Mouse (Mus musculus) cortical plate, adult 2 months (tissue): ENCODE results near the gene Lrrc2. TPM values are rescaled to one million over a fixed set of nuclear protein-coding genes. Genes with fewer than 3 reads are reported as not detected.

Source experiments
- H3K27ac ChIP-seq: fragments of 200-500 bp; 2 replicates; pipeline ENCODE4 v1.5.1; 2012; ENCODE audit warnings: low read length, control low read depth, inconsistent platforms; ENCODE audit not compliant: insufficient read depth
- H3K4me1 ChIP-seq: fragments of 200-500 bp; 2 replicates; pipeline ENCODE4 v1.6.1; 2011; ENCODE audit warnings: low read length; ENCODE audit not compliant: control insufficient read depth, insufficient read depth
- H3K4me3 ChIP-seq: fragments of 200-500 bp; 2 replicates; pipeline ENCODE4 v1.5.1; 2011; ENCODE audit warnings: mild to moderate bottlenecking, low read length, control low read depth; ENCODE audit not compliant: insufficient read depth
- CTCF ChIP-seq: fragments of 200-500 bp; IDR thresholded peaks from 2 replicates; pipeline ENCODE4 v1.5.1; 2011; ENCODE audit warnings: mild to moderate bottlenecking, control low read depth, low read length; ENCODE audit not compliant: insufficient read depth; ENCODE audit errors: extremely low read depth
- POLR2A ChIP-seq: fragments of 200-500 bp; IDR thresholded peaks from 2 replicates; pipeline ENCODE4 v1.6.1; 2011; ENCODE audit warnings: mild to moderate bottlenecking, low read length, control low read depth; ENCODE audit not compliant: insufficient read depth; ENCODE audit errors: extremely low read depth
- polyA plus RNA-seq: library from polyadenylated mRNA; depleted of rRNA; stranded (reverse); fragments of >200 nt; gene quantifications from 2 replicates; pipeline ENCODE4 v1.2.3, GENCODE M21; 2012; rRNA removed

The Lrrc2 gene
- polyA plus RNA-seq, 1 experiment: 1.3 TPM

- H3K27ac ChIP-seq: no peak overlapping the region
- TF ChIP-seq CTCF (no peak), POLR2A (no peak)
- no peak overlapping the region for H3K4me3 ChIP-seq
- H3K4me1 ChIP-seq: no peaks in the 10 kb centered on the region
Observed at GRCm38 (mm10) chr9:110999056-110999455, 47.7 kb downstream of the Lrrc2 start.

- Histone ChIP-seq H3K4me3 (no peak overlapping the region), H3K4me1 (no peaks in the 10 kb centered on the region), H3K27ac (no peak overlapping the region)
- TF ChIP-seq POLR2A: no peak
- no peak for TF ChIP-seq CTCF
Observed at GRCm38 (mm10) chr9:110999856-111000255, 48.5 kb downstream of the Lrrc2 start.

- TF ChIP-seq CTCF: no peak
- no peak for TF ChIP-seq POLR2A
- Histone ChIP-seq H3K27ac (no peak overlapping the region), H3K4me3 (no peak overlapping the region), H3K4me1 (no peaks in the 10 kb centered on the region)
Observed at GRCm38 (mm10) chr9:111001621-111002020, 50.3 kb downstream of the Lrrc2 start.

DNA sequence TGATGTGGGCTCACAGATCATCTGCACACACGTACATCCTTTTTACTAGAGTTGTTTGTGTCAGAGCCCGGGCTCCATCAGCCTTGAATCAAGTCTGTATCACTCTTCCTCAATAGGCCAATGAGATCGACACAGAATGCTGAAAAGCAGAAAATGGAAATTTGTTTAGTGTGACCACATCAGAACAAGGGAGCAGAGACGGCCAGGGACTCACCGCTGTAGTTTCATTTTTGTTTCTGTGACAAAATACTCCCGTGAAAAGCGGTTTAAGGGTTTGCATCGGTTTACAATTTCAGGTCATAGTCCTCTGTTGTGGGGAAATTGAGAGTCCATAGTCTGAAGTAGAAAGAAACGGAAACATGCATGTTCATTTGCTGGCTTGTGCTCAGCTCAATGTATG, 51.9 kb downstream of the Lrrc2 start:
- TF ChIP-seq CTCF (no peak), POLR2A (no peak)
- Histone ChIP-seq H3K4me3 (no peak overlapping the region), H3K4me1 (no peaks in the 10 kb centered on the region), H3K27ac (no peak overlapping the region)

- Histone ChIP-seq H3K4me1 (no peaks in the 10 kb centered on the region), H3K4me3 (no peak overlapping the region), H3K27ac (no peak overlapping the region)
- TF ChIP-seq CTCF: no peak
- TF ChIP-seq POLR2A: no peak
Observed at GRCm38 (mm10) chr9:111006544-111006943, 55.2 kb downstream of the Lrrc2 start.

DNA sequence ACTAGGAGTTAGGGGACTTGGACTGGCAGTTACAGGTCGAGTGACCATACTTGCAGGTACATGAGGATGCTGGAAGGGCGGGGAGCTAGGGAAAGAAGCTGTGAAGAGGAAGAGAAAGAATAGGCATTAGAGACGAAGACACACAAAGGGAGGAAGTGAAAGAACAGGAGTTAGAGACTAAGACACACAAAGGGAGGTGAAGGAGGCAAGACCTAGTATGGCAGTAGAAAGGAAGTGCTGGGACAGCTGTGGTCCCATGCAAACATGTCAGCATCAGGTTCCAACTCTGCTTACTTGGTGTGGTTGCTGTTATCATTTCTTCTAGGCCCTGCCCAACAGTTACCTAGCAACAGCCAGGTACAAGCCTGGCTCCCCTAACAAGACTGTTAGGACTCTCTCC, 58.4 kb downstream of the Lrrc2 start:
- Histone ChIP-seq H3K4me3 (no peak overlapping the region), H3K27ac (no peak overlapping the region), H3K4me1 (no peaks in the 10 kb centered on the region)
- TF ChIP-seq CTCF (no peak), POLR2A (no peak)

- Histone ChIP-seq H3K27ac (no peak overlapping the region), H3K4me1 (no peaks in the 10 kb centered on the region), H3K4me3 (no peak overlapping the region)
- TF ChIP-seq POLR2A: no peak
- TF ChIP-seq CTCF: no peak
Observed at GRCm38 (mm10) chr9:111011550-111011949, 60.2 kb downstream of the Lrrc2 start.

- Histone ChIP-seq H3K4me1 (no peaks in the 10 kb centered on the region), H3K4me3 (no peak overlapping the region), H3K27ac (no peak overlapping the region)
- TF ChIP-seq POLR2A (no peak), CTCF (no peak)
Observed at GRCm38 (mm10) chr9:111012041-111012440, 60.7 kb downstream of the Lrrc2 start.

GRCm38 (mm10) chr9:111015658-111016057, 64.3 kb downstream of the Lrrc2 start:
- H3K27ac ChIP-seq: no peak overlapping the region
- TF ChIP-seq CTCF (no peak), POLR2A (no peak)
- H3K4me1 ChIP-seq: no peaks in the 10 kb centered on the region
- no peak overlapping the region for H3K4me3 ChIP-seq

DNA sequence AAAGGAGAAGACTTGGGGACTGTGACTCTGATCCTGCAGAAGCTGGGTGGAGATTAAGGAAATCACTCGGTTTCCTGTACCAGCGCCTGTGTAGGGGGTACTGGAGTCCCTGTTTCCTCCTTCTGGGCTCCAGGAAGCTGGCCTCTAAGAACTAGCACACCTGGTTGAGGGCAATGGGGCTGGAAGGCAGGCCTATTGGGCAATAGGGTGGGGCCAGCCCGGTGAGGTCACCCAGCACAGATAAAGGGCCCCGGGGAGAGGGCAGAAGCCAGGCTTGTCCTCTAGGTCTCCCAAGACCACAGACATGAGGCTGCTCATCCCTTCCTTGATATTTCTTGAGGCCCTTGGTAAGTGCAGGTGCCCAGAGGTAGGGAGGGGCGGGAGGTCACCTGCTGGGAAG, 67.7 kb downstream of the Lrrc2 start, which contains the start of gene Ltf:
Gene Ltf (plus strand): TSS at position 250 of the 400 bp plus-strand sequence.
- no peak within 1 kb of the TSS for H3K4me3 ChIP-seq
- no peak within 1 kb of the TSS for H3K27ac ChIP-seq
- no peaks in the 10 kb centered on the region for H3K4me1 ChIP-seq
- TF ChIP-seq CTCF (no peak), POLR2A (no peak)

- no peak overlapping the region for H3K27ac ChIP-seq
- no peak overlapping the region for H3K4me3 ChIP-seq
- TF ChIP-seq POLR2A (no peak), CTCF (no peak)
- no peaks in the 10 kb centered on the region for H3K4me1 ChIP-seq
Observed at GRCm38 (mm10) chr9:111026791-111027190, 75.4 kb downstream of the Lrrc2 start.

Other genes with a start within 250 kb of the Lrrc2 start
- 0.13 and 0.30 TPM in 2 replicates for gene Myl3, start 209.7 kb upstream of the Lrrc2 start, polyA plus RNA-seq
- 8.2 and 9.0 TPM in 2 replicates for gene Pth1r, start 204.4 kb upstream of the Lrrc2 start, polyA plus RNA-seq
- gene Prss42, start 153.4 kb upstream of the Lrrc2 start, polyA plus RNA-seq: not detected in 2 replicates
- not detected in 2 replicates for gene Prss44, start 137.6 kb upstream of the Lrrc2 start, polyA plus RNA-seq
- gene Prss43, start 124.9 kb upstream of the Lrrc2 start, polyA plus RNA-seq: 0.08 and 0.21 TPM in 2 replicates
- gene Prss45, start 117.0 kb upstream of the Lrrc2 start, polyA plus RNA-seq: 0.44 and 0.50 TPM in 2 replicates
- not detected in 2 replicates for gene Prss46, start 107.0 kb upstream of the Lrrc2 start, polyA plus RNA-seq
- gene Prss50, start 93.6 kb upstream of the Lrrc2 start, polyA plus RNA-seq: 0.95 and 1.1 TPM in 2 replicates
- gene Als2cl, start 71.7 kb upstream of the Lrrc2 start, polyA plus RNA-seq: 8.4 and 9.1 TPM in 2 replicates
- gene Tmie, start 71.4 kb upstream of the Lrrc2 start, polyA plus RNA-seq: 1.6 and 2.7 TPM in 2 replicates
- not detected in 2 replicates for gene Fam240a, start 34.7 kb upstream of the Lrrc2 start, polyA plus RNA-seq
- gene Tdgf1, start 5.4 kb upstream of the Lrrc2 start, polyA plus RNA-seq: 1.1 and 1.3 TPM in 2 replicates
- 0.45 and 0.69 TPM in 2 replicates for gene Rtp3, start 39.0 kb downstream of the Lrrc2 start, polyA plus RNA-seq
- gene Ltf, start 67.7 kb downstream of the Lrrc2 start, polyA plus RNA-seq: 0.40 TPM in 1 of 2 replicates, not detected in the other
- 1.9 and 2.1 TPM in 2 replicates for gene Ccrl2, start 106.0 kb downstream of the Lrrc2 start, polyA plus RNA-seq
- 55.5 and 59.5 TPM in 2 replicates for gene Lrrfip2, start 166.0 kb downstream of the Lrrc2 start, polyA plus RNA-seq